Mouse (Mus musculus) lung, adult 2 months (tissue): ENCODE measurements around the gene Them7. TPM values are rescaled to one million over a fixed set of nuclear protein-coding genes. Genes with fewer than 3 reads are reported as not detected.

ENCODE experiments used
- DNase-seq: peaks from one replicate; pipeline ENCODE4 v3.0.0; 2022
- H3K4me1 ChIP-seq: fragments of 200-500 bp; 2 replicates; pipeline ENCODE4 v1.6.1; 2011; ENCODE audit warnings: low read length; ENCODE audit not compliant: control insufficient read depth, insufficient read depth
- H3K4me3 ChIP-seq: fragments of 200-500 bp; replicated peaks from 2 replicates; pipeline ENCODE3; 2011; ENCODE audit warnings: low read depth, mild to moderate bottlenecking, control low read depth, low read length; ENCODE audit errors: extremely low read depth
- CTCF ChIP-seq: fragments of 200-500 bp; IDR thresholded peaks from 2 replicates; pipeline ENCODE4 v1.5.1; 2011; ENCODE audit warnings: mild to moderate bottlenecking, low read length, control low read depth; ENCODE audit not compliant: insufficient read depth
- POLR2A ChIP-seq: fragments of 200-500 bp; IDR thresholded peaks from 2 replicates; pipeline ENCODE4 v1.6.1; 2011; ENCODE audit warnings: low read depth, mild to moderate bottlenecking, control low read depth, low read length, borderline replicate concordance; ENCODE audit errors: extremely low read depth
- WGBS: fragments of 180-500 bp; shearing (Covaris S2); methylation state at CpG from one replicate; pipeline ENCODE4 v1.1.7; 2018; 5-methylcytosine and 5-hydroxymethylcytosine counted together
- polyA plus RNA-seq: library from polyadenylated mRNA; depleted of rRNA; stranded (reverse); fragments of >200 nt; gene quantifications from 2 replicates; pipeline ENCODE4 v1.2.3, GENCODE M21; 2012

The Them7 gene
- polyA plus RNA-seq, 1 experiment, result not detected

GRCm38 (mm10) chr2:105230333-105230732, 6.2 kb downstream of the Them7 start:
- 0% methylated on average over 1 of the region's 1 CpGs for WGBS
- DNase-seq, result peak; percentile 21
- TF ChIP-seq CTCF (peak; percentile 37; the same call in 1 of the 2 replicates), POLR2A (no peak)

GRCm38 (mm10) chr2:105232386-105232785, 8.3 kb downstream of the Them7 start:
- no peak for TF ChIP-seq CTCF
- Histone ChIP-seq H3K4me3 (no peak overlapping the region), H3K4me1 (peaks cover 2% of the 10 kb centered on the region; the same call in 1 of the 2 replicates)
- no peak for DNase-seq
- WGBS, result 67% methylated on average over 4 of the region's 4 CpGs

More at GRCm38 (mm10) chr2:105230333-105230732, 6.2 kb downstream of the Them7 start:
- Histone ChIP-seq H3K4me1 (peaks cover 2% of the 10 kb centered on the region; the same call in 1 of the 2 replicates), H3K4me3 (no peak overlapping the region)

GRCm38 (mm10) chr2:105234278-105234677, 10.2 kb downstream of the Them7 start:
- no peak for DNase-seq
- Histone ChIP-seq H3K4me3 (no peak overlapping the region), H3K4me1 (peaks cover 2% of the 10 kb centered on the region; the same call in 1 of the 2 replicates)
- TF ChIP-seq CTCF (no peak), POLR2A (no peak)
- 27% methylated on average over 6 of the region's 6 CpGs for WGBS

DNA sequence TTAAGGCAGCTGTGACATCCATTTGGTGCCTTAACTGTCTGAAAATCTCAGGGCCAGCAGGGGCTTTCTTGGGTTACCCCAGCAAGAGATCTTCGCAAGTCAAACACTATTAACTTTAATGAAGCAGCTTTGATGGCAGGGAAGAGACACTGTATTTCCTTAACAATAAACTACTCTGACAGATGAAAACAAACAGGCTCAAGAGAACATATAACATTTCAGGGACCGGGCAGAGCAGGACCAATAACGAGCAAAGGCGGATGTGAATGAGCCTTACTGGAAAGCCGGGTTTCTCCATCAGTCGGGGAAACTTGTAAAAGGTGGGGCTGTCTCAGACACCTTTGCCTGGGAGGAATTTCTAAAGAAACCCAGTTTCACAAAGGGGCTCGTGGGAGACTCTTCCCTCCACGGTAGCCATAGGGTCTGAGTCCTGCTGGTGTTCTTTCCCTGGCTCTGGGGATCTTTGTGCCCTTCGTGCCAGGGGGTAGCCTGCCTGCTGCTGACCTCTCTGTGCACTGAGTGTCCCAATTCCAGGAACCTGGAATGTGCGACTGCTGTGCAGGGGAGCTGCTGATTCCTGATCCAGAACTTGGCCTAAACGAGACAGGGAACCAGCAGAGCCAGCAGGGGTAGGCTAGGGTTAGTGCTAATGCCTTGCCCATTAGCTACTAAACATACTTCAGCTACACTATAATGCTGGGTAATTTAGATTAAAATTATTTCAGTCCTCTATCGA, 11.4 kb downstream of the Them7 start:
- Histone ChIP-seq H3K4me3 (no peak overlapping the region), H3K4me1 (peaks cover 2% of the 10 kb centered on the region; the same call in 1 of the 2 replicates)
- WGBS, result 60% methylated on average over 12 of the region's 12 CpGs
- DNase-seq, result no peak
- TF ChIP-seq POLR2A (no peak), CTCF (no peak)

DNA sequence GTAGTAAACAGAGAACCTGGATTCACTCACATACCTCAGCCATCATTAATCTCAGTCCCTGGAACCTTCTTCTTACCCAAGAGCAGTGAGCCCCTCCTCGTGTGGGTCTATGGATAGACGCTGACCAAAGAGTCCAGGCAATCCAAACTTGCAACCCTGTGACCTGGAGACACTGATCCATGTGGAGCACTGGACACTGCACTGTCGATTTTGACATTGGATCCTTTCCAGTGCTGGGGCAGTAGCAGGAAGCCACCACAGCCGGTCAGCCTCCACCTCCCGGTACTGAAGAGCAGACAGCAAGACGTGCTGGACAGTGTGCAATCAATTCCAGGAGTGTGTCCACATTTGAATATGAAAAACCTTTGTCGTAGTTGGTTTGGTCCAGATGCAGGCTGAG, 13.3 kb downstream of the Them7 start:
- peaks cover 2% of the 10 kb centered on the region; the same call in 1 of the 2 replicates for H3K4me1 ChIP-seq
- WGBS, result 30% methylated on average over 7 of the region's 7 CpGs
- no peak overlapping the region for H3K4me3 ChIP-seq
- DNase-seq, result no peak
- TF ChIP-seq CTCF (no peak), POLR2A (no peak)

DNA sequence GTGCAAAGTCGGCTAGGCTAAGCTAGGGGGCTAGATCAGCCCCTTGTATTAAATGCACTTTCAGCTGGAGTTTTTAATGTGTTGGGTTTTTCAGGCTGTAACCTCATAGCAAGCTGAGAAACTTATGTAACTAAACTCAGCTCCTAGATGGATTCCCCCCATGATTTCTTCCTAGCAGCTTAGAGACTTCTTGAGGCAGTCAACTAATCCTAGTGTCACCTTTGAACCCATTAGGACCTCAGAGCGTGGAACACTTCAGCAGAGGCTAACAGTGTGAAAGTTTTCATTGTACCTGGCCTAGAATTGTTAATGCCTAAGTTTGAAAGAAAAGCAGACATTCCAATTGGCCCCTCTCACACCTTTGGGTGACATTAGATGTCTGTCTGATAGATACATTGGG, 13.7 kb downstream of the Them7 start:
- no peak overlapping the region for H3K4me3 ChIP-seq
- TF ChIP-seq CTCF, result no peak
- TF ChIP-seq POLR2A, result no peak
- peaks cover 2% of the 10 kb centered on the region; the same call in 1 of the 2 replicates for H3K4me1 ChIP-seq
- DNase-seq, result no peak
- 89% methylated on average over 2 of the region's 2 CpGs for WGBS

- no peak for DNase-seq
- Histone ChIP-seq H3K4me1 (peaks cover 2% of the 10 kb centered on the region; the same call in 1 of the 2 replicates), H3K4me3 (no peak overlapping the region)
- TF ChIP-seq POLR2A (no peak), CTCF (0 out of 2 replicates have a peak, but pooled peaks have one; percentile 10)
- WGBS, result 9% methylated on average over 3 of the region's 3 CpGs
Observed at GRCm38 (mm10) chr2:105238775-105239174, 14.7 kb downstream of the Them7 start.

DNA sequence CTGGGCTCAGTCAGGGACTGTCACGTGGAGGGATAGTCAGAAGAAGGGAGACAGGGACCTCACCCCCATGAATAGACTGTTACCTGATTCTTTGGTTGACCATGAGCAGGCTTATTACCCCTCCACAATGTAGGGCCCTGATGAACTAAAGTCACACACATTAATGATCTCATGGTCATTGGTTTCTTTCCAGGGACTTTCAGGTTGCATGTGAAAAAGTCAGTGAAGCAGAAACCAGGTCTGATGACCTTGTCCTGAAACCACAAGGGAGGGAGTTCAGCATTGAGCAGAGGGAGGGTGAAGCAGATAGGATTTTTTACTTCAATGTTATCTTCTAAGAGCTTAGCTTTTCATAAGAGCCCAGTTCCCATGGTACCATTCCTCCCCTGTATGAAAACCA, 16.5 kb downstream of the Them7 start:
- DNase-seq, result no peak
- no peaks in the 10 kb centered on the region for H3K4me1 ChIP-seq
- 48% methylated on average over 1 of the region's 1 CpGs for WGBS
- TF ChIP-seq POLR2A (no peak), CTCF (no peak)
- H3K4me3 ChIP-seq, result no peak overlapping the region

- DNase-seq, result no peak
- TF ChIP-seq POLR2A, result no peak
- TF ChIP-seq CTCF, result no peak
- Histone ChIP-seq H3K4me3 (no peak overlapping the region), H3K4me1 (no peaks in the 10 kb centered on the region)
- 45% methylated on average over 7 of the region's 7 CpGs for WGBS
Observed at GRCm38 (mm10) chr2:105242940-105243339, 18.8 kb downstream of the Them7 start.

DNA sequence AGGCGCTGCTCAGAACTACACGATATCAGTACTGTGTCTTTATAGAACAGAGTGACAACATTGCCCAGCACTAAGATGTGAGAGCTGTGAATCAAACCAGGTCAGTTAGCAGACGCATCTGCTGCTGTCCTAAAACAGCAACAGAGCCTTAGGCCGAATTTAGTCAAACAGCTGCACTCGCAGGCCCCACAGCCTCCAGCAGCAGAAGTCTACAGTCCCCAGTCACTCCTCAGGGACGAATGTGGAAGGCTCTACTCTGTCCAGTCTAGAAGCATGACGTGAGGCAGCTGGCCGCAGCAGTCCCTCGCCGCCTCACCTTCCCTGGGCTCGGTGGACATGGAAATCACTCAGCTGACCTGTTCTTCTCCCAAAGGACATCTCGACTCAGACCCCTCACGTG, 20.6 kb downstream of the Them7 start:
- WGBS, result 69% methylated on average over 13 of the region's 13 CpGs
- no peak overlapping the region for H3K4me3 ChIP-seq
- H3K4me1 ChIP-seq, result no peaks in the 10 kb centered on the region
- TF ChIP-seq POLR2A, result no peak
- no peak for TF ChIP-seq CTCF
- no peak for DNase-seq
